Mouse (Mus musculus): Measurements from ENCODE around the gene Slco2b1. TPM values are rescaled to one million over a fixed set of nuclear protein-coding genes. Genes with fewer than 3 reads are reported as not detected.
A peak's percentile ranks its signal among the peaks of the same experiment; 100 is the strongest.

Gene Slco2b1
- polyA plus RNA-seq, 1 experiment from 2014 or later, result 3.4 TPM

GRCm38 (mm10) chr7:99708301-99708721 lies 2.8 kb downstream of the Slco2b1 start:
- no peak overlapping the region for H3K9ac ChIP-seq (replicated peaks; ENCODE audit: low read depth, low read length)
- H3K27me3 ChIP-seq (ENCODE audit: control insufficient read depth, insufficient read depth, low read length), result no peaks in the 10 kb centered on the region
- no peaks in the 10 kb centered on the region for H3K4me1 ChIP-seq (ENCODE audit: control insufficient read depth, insufficient read depth, low read length)
- ATAC-seq (ENCODE audit: low read depth), result no peak
- no peak overlapping the region for H3K4me3 ChIP-seq (ENCODE audit: low read depth, low read length)
- 65% methylated on average over 8 of the region's 8 CpGs for WGBS
- no peaks in the 10 kb centered on the region for H3K36me3 ChIP-seq (ENCODE audit: control insufficient read depth, insufficient read depth, low read length)
- H3K27ac ChIP-seq (ENCODE audit: low read depth, low read length), result no peak overlapping the region
- H3K9me3 ChIP-seq (ENCODE audit: control insufficient read depth, low read length), result no peaks in the 10 kb centered on the region
- no peak overlapping the region for H3K4me2 ChIP-seq (ENCODE audit: low read depth, low read length)

GRCm38 (mm10) chr7:99707671-99708070 lies 3.5 kb downstream of the Slco2b1 start:
- Histone ChIP-seq H3K4me1 (ENCODE audit: control insufficient read depth, insufficient read depth, low read length) (no peaks in the 10 kb centered on the region), H3K36me3 (ENCODE audit: control insufficient read depth, insufficient read depth, low read length) (no peaks in the 10 kb centered on the region), H3K4me3 (ENCODE audit: low read depth, low read length) (no peak overlapping the region), H3K27ac (ENCODE audit: low read depth, low read length) (no peak overlapping the region), H3K4me2 (ENCODE audit: low read depth, low read length) (no peak overlapping the region), H3K9me3 (ENCODE audit: control insufficient read depth, low read length) (no peaks in the 10 kb centered on the region), H3K27me3 (ENCODE audit: control insufficient read depth, insufficient read depth, low read length) (no peaks in the 10 kb centered on the region), H3K9ac (replicated peaks; ENCODE audit: low read depth, low read length) (no peak overlapping the region)
- 86% methylated on average over 6 of the region's 6 CpGs for WGBS
- ATAC-seq (ENCODE audit: low read depth), result no peak

- H3K4me2 ChIP-seq (ENCODE audit: low read depth, low read length), result no peak overlapping the region
- no peaks in the 10 kb centered on the region for H3K36me3 ChIP-seq (ENCODE audit: control insufficient read depth, insufficient read depth, low read length)
- H3K9me3 ChIP-seq (ENCODE audit: control insufficient read depth, low read length), result no peaks in the 10 kb centered on the region
- H3K27ac ChIP-seq (ENCODE audit: low read depth, low read length), result no peak overlapping the region
- H3K9ac ChIP-seq (replicated peaks; ENCODE audit: low read depth, low read length), result 0 out of 2 replicates have a peak overlapping the region, but pooled peaks have one; percentile 7
- ATAC-seq (ENCODE audit: low read depth), result no peak
- no peaks in the 10 kb centered on the region for H3K27me3 ChIP-seq (ENCODE audit: control insufficient read depth, insufficient read depth, low read length)
- no peak overlapping the region for H3K4me3 ChIP-seq (ENCODE audit: low read depth, low read length)
- no peaks in the 10 kb centered on the region for H3K4me1 ChIP-seq (ENCODE audit: control insufficient read depth, insufficient read depth, low read length)
- WGBS, result 45% methylated on average over 4 of the region's 4 CpGs
These were observed 4.0 kb downstream of the Slco2b1 start for GRCm38 (mm10) chr7:99707038-99707595.

- H3K4me3 ChIP-seq (ENCODE audit: low read depth, low read length), result no peak overlapping the region
- 56% methylated on average over 4 of the region's 4 CpGs for whole genome bisulfite sequencing
- no peak overlapping the region for H3K9ac ChIP-seq (replicated peaks; ENCODE audit: low read depth, low read length)
- H3K4me1 ChIP-seq (ENCODE audit: control insufficient read depth, insufficient read depth, low read length), result no peaks in the 10 kb centered on the region
- H3K27me3 ChIP-seq (ENCODE audit: control insufficient read depth, insufficient read depth, low read length), result no peaks in the 10 kb centered on the region
- no peak for ATAC-seq (ENCODE audit: low read depth)
- H3K36me3 ChIP-seq (ENCODE audit: control insufficient read depth, insufficient read depth, low read length), result no peaks in the 10 kb centered on the region
- H3K4me2 ChIP-seq (ENCODE audit: low read depth, low read length), result no peak overlapping the region
- no peaks in the 10 kb centered on the region for H3K9me3 ChIP-seq (ENCODE audit: control insufficient read depth, low read length)
- no peak overlapping the region for H3K27ac ChIP-seq (ENCODE audit: low read depth, low read length)
These were observed 4.7 kb downstream of the Slco2b1 start for GRCm38 (mm10) chr7:99706341-99707037.

GRCm38 (mm10) chr7:99704736-99705519 lies 6.2 kb downstream of the Slco2b1 start:
- Histone ChIP-seq H3K4me2 (ENCODE audit: low read depth, low read length) (no peak overlapping the region), H3K27ac (ENCODE audit: low read depth, low read length) (no peak overlapping the region; the same call in 1 of the 2 replicates), H3K9me3 (ENCODE audit: control insufficient read depth, low read length) (no peaks in the 10 kb centered on the region), H3K9ac (replicated peaks; ENCODE audit: low read depth, low read length) (no peak overlapping the region), H3K27me3 (ENCODE audit: control insufficient read depth, insufficient read depth, low read length) (no peaks in the 10 kb centered on the region), H3K4me1 (ENCODE audit: control insufficient read depth, insufficient read depth, low read length) (no peaks in the 10 kb centered on the region), H3K4me3 (ENCODE audit: low read depth, low read length) (no peak overlapping the region), H3K36me3 (ENCODE audit: control insufficient read depth, insufficient read depth, low read length) (no peaks in the 10 kb centered on the region)
- 85% methylated on average over 3 of the region's 3 CpGs for WGBS
- ATAC-seq (ENCODE audit: low read depth), result no peak

- no peaks in the 10 kb centered on the region for H3K36me3 ChIP-seq (ENCODE audit: control insufficient read depth, insufficient read depth, low read length)
- 45% methylated on average over 6 of the region's 6 CpGs for WGBS
These were observed 8.9 kb downstream of the Slco2b1 start for GRCm38 (mm10) chr7:99702201-99702600.

GRCm38 (mm10) chr7:99700641-99701040 lies 10.5 kb downstream of the Slco2b1 start:
- Histone ChIP-seq H3K4me3 (ENCODE audit: low read depth, low read length) (no peak overlapping the region), H3K9me3 (ENCODE audit: control insufficient read depth, low read length) (no peaks in the 10 kb centered on the region), H3K36me3 (ENCODE audit: control insufficient read depth, insufficient read depth, low read length) (no peaks in the 10 kb centered on the region), H3K27ac (ENCODE audit: low read depth, low read length) (no peak overlapping the region), H3K27me3 (ENCODE audit: control insufficient read depth, insufficient read depth, low read length) (no peaks in the 10 kb centered on the region), H3K4me1 (ENCODE audit: control insufficient read depth, insufficient read depth, low read length) (no peaks in the 10 kb centered on the region), H3K4me2 (ENCODE audit: low read depth, low read length) (no peak overlapping the region), H3K9ac (replicated peaks; ENCODE audit: low read depth, low read length) (no peak overlapping the region)
- 90% methylated on average over 4 of the region's 4 CpGs for WGBS
- ATAC-seq (ENCODE audit: low read depth), result no peak

More at GRCm38 (mm10) chr7:99702201-99702600, 8.9 kb downstream of the Slco2b1 start:
- Histone ChIP-seq H3K27ac (ENCODE audit: low read depth, low read length) (no peak overlapping the region), H3K9me3 (ENCODE audit: control insufficient read depth, low read length) (no peaks in the 10 kb centered on the region), H3K4me1 (ENCODE audit: control insufficient read depth, insufficient read depth, low read length) (no peaks in the 10 kb centered on the region), H3K4me2 (ENCODE audit: low read depth, low read length) (no peak overlapping the region), H3K27me3 (ENCODE audit: control insufficient read depth, insufficient read depth, low read length) (no peaks in the 10 kb centered on the region), H3K9ac (replicated peaks; ENCODE audit: low read depth, low read length) (no peak overlapping the region), H3K4me3 (ENCODE audit: low read depth, low read length) (no peak overlapping the region)
- ATAC-seq (ENCODE audit: low read depth), result no peak

- no peak for ATAC-seq (ENCODE audit: low read depth)
- H3K27ac ChIP-seq (ENCODE audit: low read depth, low read length), result no peak overlapping the region; the same call in 1 of the 2 replicates
- 74% methylated on average over 3 of the region's 3 CpGs for WGBS
These were observed 11.4 kb downstream of the Slco2b1 start for GRCm38 (mm10) chr7:99699709-99700151.

GRCm38 (mm10) chr7:99699106-99699505 lies 12.0 kb downstream of the Slco2b1 start:
- 35% methylated on average over 3 of the region's 3 CpGs for WGBS
- H3K36me3 ChIP-seq (ENCODE audit: control insufficient read depth, insufficient read depth, low read length), result no peaks in the 10 kb centered on the region

More at GRCm38 (mm10) chr7:99699709-99700151, 11.4 kb downstream of the Slco2b1 start:
- Histone ChIP-seq H3K36me3 (ENCODE audit: control insufficient read depth, insufficient read depth, low read length) (no peaks in the 10 kb centered on the region), H3K4me2 (ENCODE audit: low read depth, low read length) (no peak overlapping the region), H3K4me1 (ENCODE audit: control insufficient read depth, insufficient read depth, low read length) (no peaks in the 10 kb centered on the region), H3K9ac (replicated peaks; ENCODE audit: low read depth, low read length) (no peak overlapping the region), H3K27me3 (ENCODE audit: control insufficient read depth, insufficient read depth, low read length) (no peaks in the 10 kb centered on the region), H3K4me3 (ENCODE audit: low read depth, low read length) (no peak overlapping the region), H3K9me3 (ENCODE audit: control insufficient read depth, low read length) (no peaks in the 10 kb centered on the region)

More at GRCm38 (mm10) chr7:99699106-99699505, 12.0 kb downstream of the Slco2b1 start:
- H3K27me3 ChIP-seq (ENCODE audit: control insufficient read depth, insufficient read depth, low read length), result no peaks in the 10 kb centered on the region
- no peak for ATAC-seq (ENCODE audit: low read depth)
- no peaks in the 10 kb centered on the region for H3K4me1 ChIP-seq (ENCODE audit: control insufficient read depth, insufficient read depth, low read length)
- no peaks in the 10 kb centered on the region for H3K9me3 ChIP-seq (ENCODE audit: control insufficient read depth, low read length)
- H3K4me2 ChIP-seq (ENCODE audit: low read depth, low read length), result no peak overlapping the region
- no peak overlapping the region for H3K4me3 ChIP-seq (ENCODE audit: low read depth, low read length)
- no peak overlapping the region for H3K27ac ChIP-seq (ENCODE audit: low read depth, low read length)
- no peak overlapping the region for H3K9ac ChIP-seq (replicated peaks; ENCODE audit: low read depth, low read length)
